Mouse (Mus musculus) stomach, postnatal 0 days (tissue): ENCODE results near the gene Ccdc181.

Source experiments
- CTCF ChIP-seq: IDR thresholded peaks from 2 replicates; pipeline ENCODE4 v1.5.1; 2016; ENCODE audit warnings: antibody characterized with exemption, low read depth, mild to moderate bottlenecking, moderate library complexity
- EP300 ChIP-seq: optimal IDR thresholded peaks from 2 replicates; pipeline ENCODE3; 2016; ENCODE audit warnings: antibody characterized with exemption

GRCm38 (mm10) chr1:164326600-164327155, 51.3 kb downstream of the Ccdc181 start:
- TF ChIP-seq CTCF: no peak
- TF ChIP-seq EP300: no peak
